Mouse (Mus musculus) gastrocnemius, adult 8-10 months (tissue): ENCODE measurements at regions not wholly inside any gene's neighbourhood (a gene's known extent, or its start where the extent isn't known, plus 50 kb on each side); places are given as distances from the start of the nearest gene placed in this dataset.
A peak's percentile ranks its signal among the peaks of the same experiment; 100 is the strongest.
"Not testable (repeated sequence)": the region's sequence is repeated elsewhere in the genome, so short reads cannot be mapped to it uniquely, and the experiment has no call there.

Experiments used
- DNase-seq, 2 experiments: peaks; one replicate each; pipeline ENCODE4 v3.0.0; 2022; ENCODE audit warnings: low spot score in 2 of 2

GRCm38 (mm10) chr10:96188168-96188567 is 51.8 kb downstream of the Gm5426 start:
- no peak for DNase-seq

- DNase-seq, result no peak
These were observed 54.0 kb downstream of the Gm5426 start for GRCm38 (mm10) chr10:96190168-96190987.

GRCm38 (mm10) chr10:96200932-96201641 is 64.7 kb downstream of the Gm5426 start:
- DNase-seq, result no peak

GRCm38 (mm10) chr10:96201891-96202290 is 65.5 kb downstream of the Gm5426 start:
- DNase-seq, result no peak

- DNase-seq, result no peak
These were observed 66.5 kb downstream of the Gm5426 start for GRCm38 (mm10) chr10:96202871-96203270.

GRCm38 (mm10) chr10:96204198-96204597 is 67.8 kb downstream of the Gm5426 start:
- no peak for DNase-seq

- no peak for DNase-seq
These were observed 72.8 kb downstream of the Gm5426 start for GRCm38 (mm10) chr10:96209171-96209570.

GRCm38 (mm10) chr10:96211189-96211588 is 74.8 kb downstream of the Gm5426 start:
- DNase-seq, result no peak

- DNase-seq, result peak; percentile 77 to 79
These were observed 77.5 kb downstream of the Gm5426 start for GRCm38 (mm10) chr10:96213876-96214275.

GRCm38 (mm10) chr10:96214285-96214684 is 77.9 kb downstream of the Gm5426 start:
- DNase-seq, result no peak

- no peak for DNase-seq
These were observed 78.5 kb downstream of the Gm5426 start for GRCm38 (mm10) chr10:96214946-96215345.

- no peak for DNase-seq
These were observed 84.3 kb downstream of the Gm5426 start for GRCm38 (mm10) chr10:96220731-96221130.

- no peak for DNase-seq
These were observed 94.0 kb downstream of the Gm5426 start for GRCm38 (mm10) chr10:96230391-96230790.

- no peak for DNase-seq
These were observed 94.9 kb downstream of the Gm5426 start for GRCm38 (mm10) chr10:96231309-96231708.

- no peak for DNase-seq
These were observed 96.5 kb downstream of the Gm5426 start for GRCm38 (mm10) chr10:96232889-96233288.

GRCm38 (mm10) chr10:96234564-96235412 is 98.4 kb downstream of the Gm5426 start:
- no peak for DNase-seq

GRCm38 (mm10) chr10:96236031-96236430 is 99.6 kb downstream of the Gm5426 start:
- DNase-seq, result not testable (repeated sequence)

- DNase-seq, result no peak
These were observed 100.5 kb downstream of the Gm5426 start for GRCm38 (mm10) chr10:96236777-96237373.

GRCm38 (mm10) chr10:96237572-96238130 is 101.2 kb downstream of the Gm5426 start:
- no peak for DNase-seq

- DNase-seq, result no peak
These were observed 101.8 kb downstream of the Gm5426 start for GRCm38 (mm10) chr10:96238251-96238650.

GRCm38 (mm10) chr10:96238850-96239249 is 102.4 kb downstream of the Gm5426 start:
- no peak for DNase-seq
